Mouse (Mus musculus) liver, embryonic 13.5 days (tissue): ENCODE data around the gene Slc29a1. TPM values are rescaled to one million over a fixed set of nuclear protein-coding genes. Genes with fewer than 3 reads are reported as not detected.

ENCODE experiments used
- polyA plus RNA-seq: library from polyadenylated mRNA; unstranded; fragments of >200 nt; fragmentation: Nextera tagmentation; extraction: Ambion mirVana; gene quantifications from 2 replicates; pipeline ENCODE4 v1.2.1, GENCODE M21; 2015

Slc29a1 gene
- polyA plus RNA-seq, 1 experiment from 2014 or later, result 215 TPM

Other genes with a start within 250 kb of the Slc29a1 start
- gene Cdc5l, start 165.9 kb downstream of the Slc29a1 start, polyA plus RNA-seq, result 36.4 and 41.5 TPM in 2 replicates
- 0.06 and 0.18 TPM in 2 replicates for gene Spats1, start 124.2 kb downstream of the Slc29a1 start, polyA plus RNA-seq
- 8.6 and 9.4 TPM in 2 replicates for gene Aars2, start 92.8 kb downstream of the Slc29a1 start, polyA plus RNA-seq
- gene Tcte1, start 76.2 kb downstream of the Slc29a1 start, polyA plus RNA-seq, result not detected in 2 replicates
- gene Tmem151b, start 49.9 kb downstream of the Slc29a1 start, polyA plus RNA-seq, result 0.14 and 0.17 TPM in 2 replicates
- 1.4 and 1.6 TPM in 2 replicates for gene Nfkbie, start 43.9 kb downstream of the Slc29a1 start, polyA plus RNA-seq
- 58.0 and 58.6 TPM in 2 replicates for gene Slc35b2, start 35.7 kb downstream of the Slc29a1 start, polyA plus RNA-seq
- 1,012 and 1,064 TPM in 2 replicates for gene Hsp90ab1, start 26.3 kb downstream of the Slc29a1 start, polyA plus RNA-seq
- gene Mymx, start 2.5 kb upstream of the Slc29a1 start, polyA plus RNA-seq, result 0.42 and 0.59 TPM in 2 replicates
- 0.05 and 0.09 TPM in 2 replicates for gene Capn11, start 59.7 kb upstream of the Slc29a1 start, polyA plus RNA-seq
- 123 and 133 TPM in 2 replicates for gene Mrpl14, start 86.7 kb upstream of the Slc29a1 start, polyA plus RNA-seq
- gene Tmem63b, start 87.3 kb upstream of the Slc29a1 start, polyA plus RNA-seq, result 7.7 and 8.3 TPM in 2 replicates
- not detected in 2 replicates for gene 1600014C23Rik, start 134.2 kb upstream of the Slc29a1 start, polyA plus RNA-seq